Comparison of ENCODE assay signal across 20 mouse cellular contexts in genomic region chr2:152074521-152074920, GRCm38 (mm10). TPM values are rescaled to one million over a fixed set of nuclear protein-coding genes. Genes with fewer than 3 reads are reported as not detected.
"Had no signal": no experiment of that assay in that cellular context is flagged by ENCODE, and none has a peak within 500 bp of the region (broad histone marks: within the 10 kb centered on the region; RNA-seq: fewer than 3 reads in every experiment).

No protein-coding gene starts in this region.

- ATAC-seq: hindbrain, embryonic 16.5 days; inflammation-experienced regulatory T-cells, adult 6 months; intestine, embryonic 15.5 days; intestine, postnatal 0 days had no signal

- DNase-seq: gastrocnemius, adult 2 months; gastrocnemius, postnatal 10 days; gastrocnemius, postnatal 25 days; heart, adult 2 months; heart, postnatal 10 days; heart, postnatal 4 days; kidney, adult 18-20 months; kidney, adult 8-10 months; kidney, postnatal 10 days; kidney, postnatal 25 days; kidney, postnatal 4 days; liver; liver, embryonic 13.5 days had no signal

RNA-seq across cellular contexts. Expression of gene Scrt2, which starts 6.8 kb away (rescaled TPM):
- total RNA-seq: gastrocnemius, adult 2 months; gastrocnemius, postnatal 10 days; gastrocnemius, postnatal 25 days; gastrocnemius, postnatal 4 days; granulocyte monocyte progenitor cell, adult 5-6 weeks; heart, adult 2 months; heart, postnatal 10 days; heart, postnatal 25 days; heart, postnatal 4 days had no signal
